Mouse (Mus musculus) brain, embryonic 14.5 days (tissue): ENCODE data around the gene Galk2.

Experiments
- CTCF ChIP-seq: fragments of 200-500 bp; IDR thresholded peaks from 2 replicates; pipeline ENCODE4 v1.5.1; 2012; ENCODE audit warnings: inconsistent platforms, mild to moderate bottlenecking, moderate library complexity, borderline replicate concordance; ENCODE audit not compliant: insufficient read depth, insufficient read length; ENCODE audit errors: extremely low read depth
- POLR2A ChIP-seq: fragments of 200-500 bp; IDR thresholded peaks from 2 replicates; pipeline ENCODE4 v1.6.1; 2012; ENCODE audit warnings: mild to moderate bottlenecking, inconsistent platforms, borderline replicate concordance; ENCODE audit not compliant: poor library complexity, insufficient read depth, insufficient read length, severe bottlenecking; ENCODE audit errors: extremely low read depth

GRCm38 (mm10) chr2:125929872-125930271 lies 71.0 kb downstream of the Galk2 start:
- TF ChIP-seq CTCF (no peak), POLR2A (no peak)
